Mouse (Mus musculus): ENCODE results near the gene Ncam2.

GRCm38 (mm10) chr16:81273597-81274360 is 73.3 kb downstream of the Ncam2 start:
- TF ChIP-seq EP300 (IDR thresholded peaks at IDR 0.05), result no peak
- TF ChIP-seq CTCF (IDR thresholded peaks at IDR 0.05), result no peak
